Mouse (Mus musculus) hindbrain, embryonic 16.5 days (tissue): ENCODE results near the gene 6820408C15Rik. TPM values are rescaled to one million over a fixed set of nuclear protein-coding genes. Genes with fewer than 3 reads are reported as not detected.

Experiments
- ATAC-seq: fragments of 200-750 bp; cut with Nextera tagmentation; 2 replicates; pipeline ENCODE4 v1.8.0; 2017; ENCODE audit warnings: moderate TSS enrichment, moderate library complexity
- H3K27ac ChIP-seq: fragments of 300-500 bp; sonication (generic); 2 replicates; pipeline ENCODE4 v1.5.1; 2014; ENCODE audit warnings: low read depth, mild to moderate bottlenecking, control low read depth, low read length, moderate library complexity
- H3K27me3 ChIP-seq: fragments of 300-500 bp; sonication (generic); replicated peaks from 2 replicates; pipeline ENCODE4 v1.6.1; 2014; ENCODE audit warnings: low read length; ENCODE audit not compliant: control insufficient read depth, insufficient read depth
- H3K36me3 ChIP-seq: fragments of 300-500 bp; sonication (generic); 2 replicates; pipeline ENCODE4 v1.6.1; 2014; ENCODE audit warnings: mild to moderate bottlenecking, low read length, moderate library complexity, mixed read lengths; ENCODE audit not compliant: control insufficient read depth, insufficient read depth
- H3K4me1 ChIP-seq: fragments of 300-500 bp; sonication (generic); 2 replicates; pipeline ENCODE4 v1.6.1; 2014; ENCODE audit warnings: low read depth, low read length; ENCODE audit not compliant: control insufficient read depth, insufficient read depth
- H3K4me2 ChIP-seq: fragments of 300-500 bp; sonication (generic); 2 replicates; pipeline ENCODE4 v1.6.1; 2014; ENCODE audit warnings: mild to moderate bottlenecking, low read length, control low read depth, moderate library complexity
- H3K4me3 ChIP-seq: fragments of 300-500 bp; sonication (generic); 2 replicates; pipeline ENCODE4 v1.5.1; 2014; ENCODE audit warnings: mild to moderate bottlenecking, low read length, control low read depth, moderate library complexity
- H3K9ac ChIP-seq: fragments of 300-500 bp; sonication (generic); 2 replicates; pipeline ENCODE4 v1.6.1; 2014; ENCODE audit warnings: low read depth, mild to moderate bottlenecking, control low read depth, low read length, moderate library complexity
- H3K9me3 ChIP-seq: fragments of 300-500 bp; sonication (generic); 2 replicates; pipeline ENCODE4 v1.6.1; 2014; ENCODE audit warnings: mild to moderate bottlenecking, low read length, moderate library complexity; ENCODE audit not compliant: control insufficient read depth
- WGBS: fragments of 180-500 bp; shearing (Covaris S2); extraction: QIAGEN DNeasy Blood & Tissue Kit; methylation state at CpG from one replicate; pipeline ENCODE4 v1.1.7; 2014; 5-methylcytosine and 5-hydroxymethylcytosine counted together
- polyA plus RNA-seq: library from polyadenylated mRNA; unstranded; fragments of >200 nt; fragmentation: Nextera tagmentation; extraction: Ambion mirVana; gene quantifications from 2 replicates; pipeline ENCODE4 v1.2.1, GENCODE M21; 2015

6820408C15Rik gene
- polyA plus RNA-seq, 1 experiment from 2014 or later, result 4.1 TPM

DNA sequence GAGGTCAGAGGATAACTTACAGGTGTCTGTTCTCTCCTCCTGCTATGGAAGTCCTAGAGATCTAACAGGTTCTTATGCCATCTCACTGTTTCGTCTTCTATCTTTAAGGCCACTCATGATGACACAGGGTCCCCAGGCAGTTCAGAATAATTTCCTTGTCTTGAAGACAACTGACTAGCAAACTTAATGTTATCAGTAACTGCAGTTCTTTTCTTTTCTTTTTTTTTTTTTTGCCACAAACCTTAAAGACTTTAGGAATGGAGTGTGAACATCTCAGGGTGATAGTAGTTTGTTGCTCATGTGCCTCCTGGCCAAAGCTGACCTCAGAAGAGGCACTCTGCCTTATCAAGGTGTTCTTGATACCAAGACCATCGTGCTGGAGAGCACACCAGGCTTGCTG, 31.3 kb downstream of the 6820408C15Rik start:
- no peaks in the 10 kb centered on the region for H3K9me3 ChIP-seq
- ATAC-seq, result no peak
- H3K36me3 ChIP-seq, result no peaks in the 10 kb centered on the region
- no peak overlapping the region for H3K9ac ChIP-seq
- H3K4me3 ChIP-seq, result no peak overlapping the region
- no peaks in the 10 kb centered on the region for H3K4me1 ChIP-seq
- no peak overlapping the region for H3K4me2 ChIP-seq
- 73% methylated on average over 2 of the region's 2 CpGs for WGBS
- H3K27me3 ChIP-seq, result no peaks in the 10 kb centered on the region
- H3K27ac ChIP-seq, result no peak overlapping the region

DNA sequence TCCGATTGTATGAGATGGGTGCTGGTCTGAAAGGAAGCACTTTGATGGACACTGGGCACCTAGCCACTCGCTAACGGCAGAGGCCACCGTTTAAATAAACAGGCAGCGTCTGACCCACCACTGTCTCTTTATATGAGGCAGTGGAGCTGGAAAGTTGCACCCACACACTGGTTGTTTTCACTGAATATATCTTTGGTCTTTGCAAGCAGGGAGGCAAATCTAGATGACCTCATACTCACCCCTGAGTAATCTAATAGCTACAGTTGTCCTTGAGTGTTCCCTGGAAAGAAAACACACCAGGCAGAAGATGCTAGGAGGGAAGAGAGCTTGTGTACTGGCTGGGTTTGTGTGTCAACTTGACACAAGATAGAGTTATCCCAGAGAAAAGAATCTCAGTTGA, 32.1 kb downstream of the 6820408C15Rik start:
- no peaks in the 10 kb centered on the region for H3K4me1 ChIP-seq
- no peaks in the 10 kb centered on the region for H3K36me3 ChIP-seq
- ATAC-seq, result no peak
- no peak overlapping the region for H3K4me2 ChIP-seq
- no peak overlapping the region for H3K27ac ChIP-seq
- no peaks in the 10 kb centered on the region for H3K9me3 ChIP-seq
- 56% methylated on average over 5 of the region's 5 CpGs for WGBS
- no peak overlapping the region for H3K9ac ChIP-seq
- H3K27me3 ChIP-seq, result no peaks in the 10 kb centered on the region
- no peak overlapping the region for H3K4me3 ChIP-seq

DNA sequence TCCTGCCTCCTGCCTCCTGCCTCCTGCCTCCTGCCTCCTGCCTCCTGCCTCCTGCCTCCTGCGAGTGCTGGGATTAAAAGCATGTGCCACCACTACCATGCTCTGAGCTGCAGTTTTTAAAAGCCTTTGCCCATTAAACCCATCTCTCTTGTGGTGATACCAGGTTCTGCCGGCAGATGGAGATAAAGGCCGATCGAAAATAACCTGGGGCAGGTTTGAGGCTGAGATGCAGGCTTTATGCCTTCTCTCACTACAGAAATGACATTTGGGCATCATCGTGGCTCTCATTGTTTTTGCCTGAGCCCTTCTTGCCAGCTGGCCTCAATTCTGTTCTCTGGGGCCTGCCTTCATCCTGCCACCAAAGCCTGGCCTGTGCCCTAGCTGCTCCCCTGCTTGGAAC, 34.9 kb downstream of the 6820408C15Rik start:
- no peak overlapping the region for H3K4me2 ChIP-seq
- ATAC-seq, result no peak
- H3K4me1 ChIP-seq, result no peaks in the 10 kb centered on the region
- no peak overlapping the region for H3K27ac ChIP-seq
- H3K9ac ChIP-seq, result no peak overlapping the region
- WGBS, result 6% methylated on average over 5 of the region's 5 CpGs
- H3K9me3 ChIP-seq, result no peaks in the 10 kb centered on the region
- no peak overlapping the region for H3K4me3 ChIP-seq
- no peaks in the 10 kb centered on the region for H3K36me3 ChIP-seq
- no peaks in the 10 kb centered on the region for H3K27me3 ChIP-seq

DNA sequence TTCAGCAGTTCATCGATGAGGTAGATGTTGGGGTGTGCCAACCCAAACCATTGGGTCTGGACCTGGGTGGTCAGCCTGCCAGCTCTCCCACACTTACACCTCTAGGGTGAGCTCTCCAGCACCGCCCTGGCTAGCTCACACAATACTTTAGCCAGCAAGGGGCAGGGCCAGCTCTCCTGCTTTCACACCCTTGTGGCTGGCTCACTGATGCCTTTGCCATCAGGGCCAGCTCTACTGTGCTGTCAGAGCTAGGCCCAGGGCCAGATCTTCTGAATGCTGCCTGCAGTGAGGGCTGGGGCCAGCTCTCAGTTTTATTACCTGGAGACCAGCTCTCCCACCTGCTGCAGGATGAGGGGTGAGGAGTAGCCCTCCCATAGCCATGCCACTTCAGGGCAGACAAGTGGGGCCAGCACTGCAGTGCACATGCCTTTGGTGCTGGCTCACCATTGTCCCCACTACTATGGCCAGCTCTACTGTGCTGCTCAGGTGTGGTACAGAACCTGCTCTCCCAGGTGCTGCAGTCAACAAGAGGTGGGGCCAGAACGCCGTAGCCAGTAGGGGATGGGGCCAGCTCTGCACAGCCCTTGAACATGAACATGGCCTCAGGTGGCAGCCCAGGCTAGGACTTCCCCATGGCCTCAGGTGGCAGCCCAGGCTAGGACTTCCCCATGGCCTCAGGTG, 36.9 kb downstream of the 6820408C15Rik start:
- no peaks in the 10 kb centered on the region for H3K36me3 ChIP-seq
- no peak overlapping the region for H3K4me2 ChIP-seq
- H3K9me3 ChIP-seq, result no peaks in the 10 kb centered on the region
- no peaks in the 10 kb centered on the region for H3K27me3 ChIP-seq
- 78% methylated on average over 4 of the region's 4 CpGs for WGBS
- ATAC-seq, result peak; percentile 45
- no peak overlapping the region for H3K9ac ChIP-seq
- H3K4me3 ChIP-seq, result no peak overlapping the region
- no peaks in the 10 kb centered on the region for H3K4me1 ChIP-seq
- H3K27ac ChIP-seq, result no peak overlapping the region

DNA sequence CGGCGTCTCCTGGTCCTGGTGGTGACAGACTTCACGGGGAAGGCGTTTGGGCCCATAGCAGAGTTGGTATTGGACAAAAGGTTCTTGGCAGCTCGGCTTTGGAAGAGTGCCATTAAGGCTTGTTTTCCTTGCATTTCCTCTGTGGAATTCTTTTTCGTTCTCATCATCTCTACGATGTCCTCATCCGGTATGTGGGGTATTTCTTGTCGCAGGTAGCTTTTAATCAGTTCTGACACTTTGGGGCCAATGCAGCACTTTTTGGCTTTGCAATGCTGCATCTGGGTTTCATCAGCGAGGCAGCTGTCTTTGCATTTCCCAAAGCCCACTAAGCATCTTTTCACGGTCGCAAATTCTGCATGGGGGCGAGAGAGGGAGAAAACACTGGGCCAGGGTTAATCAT, 43.9 kb downstream of the 6820408C15Rik start:
- ATAC-seq, result no peak
- WGBS, result 54% methylated on average over 13 of the region's 13 CpGs

DNA sequence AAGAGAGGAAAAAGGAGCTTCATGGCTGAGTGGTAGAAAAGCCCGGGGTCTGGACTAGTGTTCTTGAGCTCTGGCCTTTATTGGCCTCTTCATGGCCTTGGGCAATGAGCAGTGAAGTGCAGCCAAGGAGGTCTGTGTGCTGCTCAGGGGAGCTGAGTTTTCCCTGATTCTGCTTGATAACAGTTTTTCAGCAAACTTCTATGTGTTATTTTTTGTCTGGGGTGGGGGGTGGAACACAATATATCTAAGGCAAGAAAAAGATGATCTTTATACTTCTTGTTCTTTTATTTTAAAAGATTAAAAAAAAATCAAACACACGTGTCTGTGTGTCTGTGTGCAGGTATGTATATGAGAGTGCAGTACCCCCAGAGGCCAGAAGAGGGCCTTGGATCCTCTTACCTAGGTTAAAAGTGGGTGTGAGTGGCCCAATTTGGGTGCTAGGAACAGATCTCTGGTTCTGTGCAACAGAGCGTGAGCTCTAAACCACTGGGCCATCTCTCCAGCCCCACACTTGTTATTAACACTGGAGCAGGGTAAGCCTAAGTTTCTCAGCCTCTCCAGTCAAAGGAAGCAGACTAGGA, 49.3 kb downstream of the 6820408C15Rik start, which contains the start of gene Defb23:
TSS of gene Defb23 (minus strand) at position 51 of the 581 bp plus-strand sequence.
- H3K4me1 ChIP-seq, result no peaks in the 10 kb centered on the region
- 92% methylated on average over 3 of the region's 3 CpGs for WGBS

More for the DNA sequence above, 43.9 kb downstream of the 6820408C15Rik start:
- H3K9me3 ChIP-seq, result 0 out of 2 replicates have a peak, but pooled peaks cover 2% of the 10 kb centered on the region
- no peak overlapping the region for H3K27ac ChIP-seq
- no peaks in the 10 kb centered on the region for H3K27me3 ChIP-seq
- no peaks in the 10 kb centered on the region for H3K4me1 ChIP-seq
- H3K36me3 ChIP-seq, result no peaks in the 10 kb centered on the region
- H3K4me2 ChIP-seq, result no peak overlapping the region
- no peak overlapping the region for H3K9ac ChIP-seq
- no peak overlapping the region for H3K4me3 ChIP-seq

DNA sequence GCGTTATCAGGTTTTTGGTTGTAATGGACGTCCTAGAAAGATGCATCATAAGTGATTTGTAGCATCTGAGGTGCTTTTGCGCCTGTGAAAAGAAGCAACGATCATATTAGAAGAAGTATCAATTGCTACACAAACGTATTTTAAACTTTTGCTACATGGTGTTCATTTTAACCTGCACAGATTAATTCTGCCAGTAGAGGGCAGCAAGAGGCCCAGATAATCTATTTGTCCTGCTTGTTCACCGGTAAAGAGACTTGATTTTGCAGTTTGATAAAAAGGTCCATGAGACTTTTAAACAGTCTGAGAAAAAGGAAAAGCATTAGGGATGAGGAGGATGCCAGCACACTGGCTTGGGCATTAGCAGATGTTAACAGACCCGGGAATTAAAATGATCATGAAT, 55.6 kb downstream of the 6820408C15Rik start:
- no peaks in the 10 kb centered on the region for H3K36me3 ChIP-seq
- no peak overlapping the region for H3K4me2 ChIP-seq
- no peaks in the 10 kb centered on the region for H3K4me1 ChIP-seq
- no peak overlapping the region for H3K9ac ChIP-seq
- WGBS, result 36% methylated on average over 7 of the region's 7 CpGs
- ATAC-seq, result no peak
- H3K4me3 ChIP-seq, result no peak overlapping the region
- no peaks in the 10 kb centered on the region for H3K27me3 ChIP-seq
- no peak overlapping the region for H3K27ac ChIP-seq
- no peaks in the 10 kb centered on the region for H3K9me3 ChIP-seq

More for the DNA sequence above, 49.3 kb downstream of the 6820408C15Rik start, which contains the start of gene Defb23:
- Histone ChIP-seq H3K4me3 (no peak within 1 kb of the TSS), H3K9ac (no peak within 1 kb of the TSS), H3K4me2 (no peak within 1 kb of the TSS), H3K27me3 (no peaks in the 10 kb centered on the region), H3K27ac (no peak within 1 kb of the TSS), H3K9me3 (0 out of 2 replicates have a peak, but pooled peaks cover 2% of the 10 kb centered on the region), H3K36me3 (no peaks in the 10 kb centered on the region)
- ATAC-seq, result no peak

DNA sequence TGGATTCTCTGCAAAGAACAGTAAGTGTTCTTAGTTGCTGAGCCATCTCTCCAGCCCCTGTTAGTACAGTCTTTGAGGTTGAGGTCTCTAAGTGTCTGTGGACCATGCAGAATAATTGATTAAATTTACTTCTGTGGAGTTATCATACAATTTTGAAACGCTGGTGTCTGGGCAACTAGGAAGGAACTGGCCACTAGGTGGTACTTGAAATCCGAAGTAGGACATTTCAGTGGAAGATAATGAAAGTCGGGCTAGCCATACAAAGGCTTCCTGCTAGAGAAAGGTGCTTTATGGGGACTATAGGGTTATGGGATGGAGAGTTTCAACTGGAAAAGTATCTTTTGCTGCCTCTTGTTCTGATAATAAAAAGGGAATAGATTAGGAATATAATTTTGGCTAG, 57.0 kb downstream of the 6820408C15Rik start:
- 30% methylated on average over 3 of the region's 3 CpGs for WGBS
- H3K4me1 ChIP-seq, result no peaks in the 10 kb centered on the region
- H3K9me3 ChIP-seq, result no peaks in the 10 kb centered on the region
- no peaks in the 10 kb centered on the region for H3K27me3 ChIP-seq
- H3K9ac ChIP-seq, result no peak overlapping the region
- H3K36me3 ChIP-seq, result no peaks in the 10 kb centered on the region
- no peak overlapping the region for H3K4me2 ChIP-seq
- H3K27ac ChIP-seq, result no peak overlapping the region
- no peak for ATAC-seq
- H3K4me3 ChIP-seq, result no peak overlapping the region

DNA sequence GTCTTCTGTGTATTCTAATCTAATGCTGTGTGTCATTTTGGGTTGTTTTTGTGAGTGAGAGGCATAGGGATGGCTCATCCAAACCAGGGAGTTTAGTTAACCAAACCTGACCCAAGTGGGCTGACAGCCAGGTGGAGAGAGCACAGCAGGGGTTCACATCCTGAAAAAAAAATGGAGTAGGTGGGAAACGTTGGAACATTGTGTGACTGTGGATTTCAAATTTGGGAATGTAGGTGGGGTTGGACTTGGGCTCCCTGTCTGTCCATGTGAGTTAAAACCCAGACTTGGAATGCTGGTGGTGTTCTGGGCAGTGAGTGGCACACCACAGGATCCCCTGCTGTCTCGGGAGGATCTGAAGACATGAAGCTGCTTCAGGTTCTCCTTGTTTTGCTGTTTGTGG, 61.4 kb downstream of the 6820408C15Rik start, which contains the start of gene Defb20:
TSS of gene Defb20 (plus strand) at position 301 of the 400 bp plus-strand sequence.
- H3K27me3 ChIP-seq, result no peaks in the 10 kb centered on the region
- ATAC-seq, result no peak
- H3K4me3 ChIP-seq, result no peak within 1 kb of the TSS
- no peak within 1 kb of the TSS for H3K4me2 ChIP-seq
- WGBS, result 65% methylated on average over 2 of the region's 2 CpGs
- H3K36me3 ChIP-seq, result no peaks in the 10 kb centered on the region
- no peak within 1 kb of the TSS for H3K9ac ChIP-seq
- no peak within 1 kb of the TSS for H3K27ac ChIP-seq
- H3K9me3 ChIP-seq, result no peaks in the 10 kb centered on the region
- H3K4me1 ChIP-seq, result no peaks in the 10 kb centered on the region
